Mouse (Mus musculus) cerebellum, adult 2 months (tissue): ENCODE results near the gene Cyp2u1. TPM values are rescaled to one million over a fixed set of nuclear protein-coding genes. Genes with fewer than 3 reads are reported as not detected.
"Not testable (repeated sequence)": the region's sequence is repeated elsewhere in the genome, so short reads cannot be mapped to it uniquely, and the experiment has no call there.

Source experiments
- DNase-seq, 2 experiments: peaks; one replicate each; pipeline ENCODE4 v3.0.0; 2021
- H3K27ac ChIP-seq: fragments of 200-500 bp; 2 replicates; pipeline ENCODE4 v1.5.1; 2012; ENCODE audit warnings: low read length, control low read depth, inconsistent platforms; ENCODE audit not compliant: insufficient read depth
- H3K27me3 ChIP-seq: fragments of 200-500 bp; 2 replicates; pipeline ENCODE4 v1.6.1; 2012; ENCODE audit warnings: inconsistent platforms, mild to moderate bottlenecking, low read length, moderate library complexity; ENCODE audit not compliant: control insufficient read depth, insufficient read depth
- H3K4me1 ChIP-seq: fragments of 200-500 bp; 2 replicates; pipeline ENCODE4 v1.6.1; 2011; ENCODE audit warnings: low read length; ENCODE audit not compliant: control insufficient read depth, insufficient read depth
- H3K4me3 ChIP-seq: fragments of 200-500 bp; replicated peaks from 2 replicates; pipeline ENCODE3; 2011; ENCODE audit warnings: mild to moderate bottlenecking, low read depth, low read length, control low read depth; ENCODE audit not compliant: insufficient read depth
- CTCF ChIP-seq: fragments of 200-500 bp; IDR thresholded peaks from 2 replicates; pipeline ENCODE4 v1.5.1; 2011; ENCODE audit warnings: low read depth, mild to moderate bottlenecking, control low read depth, low read length, moderate library complexity, borderline replicate concordance; ENCODE audit not compliant: insufficient read depth
- POLR2A ChIP-seq: fragments of 200-500 bp; IDR thresholded peaks from 2 replicates; pipeline ENCODE4 v1.6.1; 2011; ENCODE audit warnings: low read length, control low read depth, borderline replicate concordance; ENCODE audit not compliant: insufficient read depth
- WGBS: fragments of 180-500 bp; shearing (Covaris S2); methylation state at CpG from one replicate; pipeline ENCODE4 v1.1.7; 2018; 5-methylcytosine and 5-hydroxymethylcytosine counted together
- polyA plus RNA-seq: library from polyadenylated mRNA; depleted of rRNA; stranded (reverse); fragments of >200 nt; gene quantifications from 2 replicates; pipeline ENCODE4 v1.2.3, GENCODE M21; 2012

Gene Cyp2u1
- polyA plus RNA-seq, 1 experiment, result 13.8 TPM

DNA sequence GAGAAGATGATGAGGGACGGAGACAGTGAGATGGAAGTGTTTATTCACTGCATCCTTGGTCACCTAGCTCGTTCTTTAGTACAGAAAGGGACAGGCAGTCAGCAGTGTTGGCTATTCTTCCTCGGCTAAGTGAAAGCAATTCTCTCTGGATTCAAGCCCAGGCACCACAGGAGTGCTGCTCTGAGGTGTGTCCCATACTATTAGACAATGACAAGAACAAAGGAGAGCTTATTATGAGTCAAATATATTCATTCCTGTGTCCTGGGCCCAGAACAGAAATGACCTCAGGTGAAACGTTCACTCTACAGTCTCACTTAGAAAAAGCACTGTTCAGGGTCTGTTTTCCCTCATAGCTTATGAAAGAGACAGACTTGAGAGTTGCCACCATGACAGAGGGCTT is 36.3 kb upstream of the Cyp2u1 start:
- peak in 1 of 2 experiments; percentile 13 for DNase-seq
- no peaks in the 10 kb centered on the region; the same call in 1 of the 2 replicates for H3K27me3 ChIP-seq
- no peak overlapping the region for H3K27ac ChIP-seq
- no peak overlapping the region for H3K4me3 ChIP-seq
- WGBS, result 26% methylated on average over 4 of the region's 4 CpGs
- TF ChIP-seq POLR2A (no peak), CTCF (no peak)
- H3K4me1 ChIP-seq, result no peaks in the 10 kb centered on the region

DNA sequence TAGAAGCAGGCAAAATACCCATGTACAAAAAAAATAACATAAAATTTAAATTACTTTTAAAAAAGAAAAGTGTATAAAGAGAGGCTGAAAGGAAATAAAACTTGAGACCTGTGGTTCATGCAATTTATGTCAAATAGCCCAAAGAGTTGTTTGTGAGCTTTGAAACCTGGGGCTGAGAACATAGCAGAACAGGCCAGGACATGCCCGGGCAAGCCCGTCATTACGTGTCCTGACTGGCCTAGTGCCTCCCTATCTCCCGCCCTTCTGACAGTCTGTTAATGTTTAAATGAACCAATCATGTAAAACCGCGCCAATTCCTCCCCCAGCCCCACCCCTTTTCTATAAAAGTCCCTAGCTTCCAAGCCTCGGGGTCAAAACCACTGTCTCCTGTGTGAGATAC is 34.7 kb upstream of the Cyp2u1 start:
- not testable (repeated sequence) for H3K4me3 ChIP-seq, H3K27ac ChIP-seq, H3K4me1 ChIP-seq, H3K27me3 ChIP-seq, DNase-seq
- 97% methylated on average over 7 of the region's 7 CpGs for WGBS

DNA sequence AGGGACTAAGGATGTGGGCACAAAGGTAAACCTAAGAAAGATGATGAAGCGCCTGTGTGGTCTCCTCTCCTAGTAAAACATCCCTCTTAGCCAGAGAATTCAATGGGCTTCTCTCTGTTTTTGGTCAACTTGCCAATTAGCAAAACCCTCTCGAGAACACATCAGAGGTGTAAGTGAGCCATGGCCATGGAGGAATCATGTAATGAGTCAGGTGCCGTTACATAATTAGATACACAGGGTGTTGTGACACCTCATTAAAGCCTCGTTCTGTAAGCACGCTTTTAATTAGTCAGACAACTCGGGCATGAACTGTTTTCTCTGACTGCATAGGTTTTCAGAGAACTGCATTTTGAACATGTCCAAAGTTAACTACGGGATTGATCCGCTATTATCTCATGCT is 33.6 kb upstream of the Cyp2u1 start:
- Histone ChIP-seq H3K27ac (no peak overlapping the region), H3K27me3 (no peaks in the 10 kb centered on the region; the same call in 1 of the 2 replicates), H3K4me1 (no peaks in the 10 kb centered on the region), H3K4me3 (no peak overlapping the region)
- TF ChIP-seq POLR2A, result no peak
- TF ChIP-seq CTCF, result no peak
- 80% methylated on average over 8 of the region's 8 CpGs for WGBS
- DNase-seq, result no peak

DNA sequence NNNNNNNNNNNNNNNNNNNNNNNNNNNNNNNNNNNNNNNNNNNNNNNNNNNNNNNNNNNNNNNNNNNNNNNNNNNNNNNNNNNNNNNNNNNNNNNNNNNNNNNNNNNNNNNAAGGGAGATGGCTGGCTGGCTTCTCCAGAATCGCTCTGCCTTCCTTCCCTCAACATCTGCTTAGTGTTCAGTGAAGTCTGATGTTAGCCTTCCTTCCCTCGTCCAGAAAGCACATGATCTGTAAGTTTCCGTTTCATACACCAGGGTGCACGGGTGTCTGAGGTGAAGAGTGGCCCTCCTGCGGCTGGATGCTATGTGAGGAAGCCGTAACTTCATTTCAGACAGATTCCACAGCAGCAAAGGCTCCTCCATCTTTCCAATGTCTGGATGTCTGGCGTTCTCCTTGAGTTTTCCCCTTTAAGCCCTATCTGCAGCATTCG is 32.1 kb upstream of the Cyp2u1 start:
- DNase-seq, result no peak
- no peak for TF ChIP-seq CTCF
- no peak for TF ChIP-seq POLR2A

DNA sequence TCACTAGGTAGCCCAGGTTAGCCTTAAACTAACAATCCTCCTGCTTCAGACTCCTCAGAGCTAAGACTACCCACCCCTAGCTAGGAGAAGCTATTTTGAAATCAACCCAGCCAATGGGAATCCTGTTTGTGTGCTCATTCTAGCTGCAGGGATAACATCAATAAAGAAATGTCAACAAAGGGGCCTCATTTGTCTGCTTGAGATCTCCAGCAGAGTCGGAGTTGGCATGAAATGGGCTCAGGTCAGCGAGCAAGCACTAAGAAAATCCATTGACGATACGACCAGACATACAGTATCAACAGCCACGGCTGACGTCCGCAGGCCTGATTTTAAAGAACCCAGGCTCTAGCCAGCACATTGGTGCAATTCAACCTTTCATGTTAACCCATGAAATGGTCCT is 24.2 kb upstream of the Cyp2u1 start:
- no peak for DNase-seq
- Histone ChIP-seq H3K27me3 (no peaks in the 10 kb centered on the region), H3K4me1 (no peaks in the 10 kb centered on the region), H3K4me3 (no peak overlapping the region), H3K27ac (no peak overlapping the region)
- 36% methylated on average over 7 of the region's 7 CpGs for WGBS
- TF ChIP-seq POLR2A (no peak), CTCF (no peak)

More for the DNA sequence above, 32.1 kb upstream of the Cyp2u1 start:
- no peak overlapping the region for H3K27ac ChIP-seq
- no peaks in the 10 kb centered on the region; the same call in 1 of the 2 replicates for H3K27me3 ChIP-seq
- H3K4me3 ChIP-seq, result no peak overlapping the region
- WGBS, result 82% methylated on average over 8 of the region's 8 CpGs
- H3K4me1 ChIP-seq, result no peaks in the 10 kb centered on the region

DNA sequence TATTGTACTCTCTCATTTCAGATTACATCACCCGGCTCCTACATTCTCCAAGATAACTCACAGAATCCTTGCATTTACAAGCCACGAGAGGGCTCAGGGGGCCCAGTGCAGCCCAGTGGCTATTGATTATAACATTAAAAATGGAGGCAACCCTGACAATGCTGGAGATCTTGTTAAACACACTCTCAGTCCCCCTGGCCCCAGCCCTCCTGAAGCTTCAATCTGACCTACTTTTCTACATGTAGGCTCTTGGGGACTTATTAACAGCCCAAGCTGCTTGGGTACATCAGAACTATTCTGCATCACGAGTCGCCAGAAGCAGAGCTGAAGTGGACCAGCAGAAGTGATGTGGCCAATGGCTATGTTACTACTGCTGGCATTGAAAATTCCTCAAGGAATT is 23.6 kb upstream of the Cyp2u1 start:
- WGBS, result 94% methylated on average over 4 of the region's 4 CpGs
- Histone ChIP-seq H3K4me3 (no peak overlapping the region), H3K27ac (no peak overlapping the region), H3K4me1 (no peaks in the 10 kb centered on the region), H3K27me3 (no peaks in the 10 kb centered on the region)
- TF ChIP-seq POLR2A, result no peak
- no peak for TF ChIP-seq CTCF
- DNase-seq, result no peak

DNA sequence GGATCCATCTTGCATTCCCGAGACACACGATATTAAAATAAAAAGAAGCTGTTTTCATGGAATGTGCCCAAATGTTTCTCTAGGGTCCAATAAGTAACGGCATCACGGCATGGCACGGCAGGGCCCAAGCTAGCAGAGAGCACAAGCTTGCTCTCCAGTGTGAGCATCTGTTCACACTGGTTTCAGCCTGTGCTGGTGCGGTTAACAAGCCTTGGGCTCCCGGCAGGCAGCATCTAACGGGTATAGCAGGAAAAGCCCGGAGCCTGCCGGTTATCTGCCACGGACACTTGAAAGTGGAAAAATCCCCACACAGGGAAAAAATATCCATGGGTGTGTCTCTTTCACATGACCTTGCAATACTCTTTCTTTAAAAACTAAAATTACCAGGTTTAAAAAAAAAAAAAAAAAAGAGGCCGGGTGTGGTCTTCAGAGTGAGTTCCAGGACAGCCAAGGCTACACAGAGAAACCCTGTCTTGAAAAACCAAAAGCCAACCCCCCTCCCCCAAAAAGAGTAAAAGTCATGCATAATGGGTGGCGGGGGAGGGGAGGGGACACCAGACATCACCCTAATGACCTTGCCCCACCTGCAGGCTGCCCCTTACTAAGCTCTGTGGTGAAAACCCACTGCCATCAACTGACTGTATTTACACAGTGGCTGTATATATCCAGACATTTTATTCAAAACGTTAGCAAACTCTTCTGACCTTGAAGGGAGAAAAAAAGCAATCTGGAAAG is 19.2 kb upstream of the Cyp2u1 start:
- WGBS, result 67% methylated on average over 14 of the region's 14 CpGs
- Histone ChIP-seq H3K4me1 (peaks cover 4% of the 10 kb centered on the region; the same call in 1 of the 2 replicates), H3K4me3 (no peak overlapping the region), H3K27ac (no peak overlapping the region), H3K27me3 (no peaks in the 10 kb centered on the region)
- TF ChIP-seq CTCF, result no peak
- no peak for TF ChIP-seq POLR2A
- no peak for DNase-seq

DNA sequence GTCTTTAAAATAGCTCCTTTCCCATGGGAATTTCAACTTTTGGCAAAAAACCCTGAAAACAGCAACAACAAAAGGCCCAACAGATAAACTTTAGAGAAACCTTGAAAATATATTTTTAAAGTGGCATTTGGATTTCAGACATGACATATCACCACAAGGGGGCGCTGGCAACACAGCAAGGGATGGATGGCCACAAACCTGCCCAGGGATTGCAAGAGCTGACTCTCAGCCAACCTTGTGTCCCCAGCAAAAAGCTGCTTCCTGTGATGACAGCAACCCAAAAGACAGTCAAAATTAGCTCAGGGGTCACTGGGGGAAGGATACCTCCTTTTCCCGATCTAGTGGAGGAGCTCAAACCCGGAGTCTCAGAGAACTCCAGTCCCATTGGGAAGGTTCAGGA is 17.2 kb upstream of the Cyp2u1 start:
- Histone ChIP-seq H3K4me1 (peaks cover 4% of the 10 kb centered on the region; the same call in 1 of the 2 replicates), H3K27me3 (no peaks in the 10 kb centered on the region), H3K27ac (no peak overlapping the region), H3K4me3 (no peak overlapping the region)
- peak; percentile 85 for TF ChIP-seq CTCF
- no peak for TF ChIP-seq POLR2A
- DNase-seq, result peak; percentile 75 to 80
- 5% methylated on average over 3 of the region's 3 CpGs for WGBS

DNA sequence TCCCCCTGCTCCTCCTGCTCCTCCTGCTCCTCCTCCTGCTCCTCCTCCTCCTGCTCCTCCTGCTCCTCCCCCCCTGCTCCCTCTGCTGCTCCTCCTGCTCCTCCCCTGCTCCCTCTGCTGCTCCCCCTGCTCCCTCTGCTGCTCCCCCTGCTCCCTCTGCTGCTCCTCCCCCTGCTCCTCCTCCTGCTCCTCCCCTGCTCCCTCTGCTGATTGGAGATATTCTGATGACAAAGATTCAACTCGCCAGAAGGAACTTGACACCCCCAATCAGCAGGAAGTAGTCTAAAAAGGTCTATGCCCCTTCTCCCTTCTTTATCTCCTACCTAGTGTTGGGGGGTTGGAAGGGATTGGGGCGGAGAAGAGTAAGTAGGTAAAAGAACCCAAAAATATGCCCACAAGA is 15.2 kb upstream of the Cyp2u1 start:
- Histone ChIP-seq H3K27me3 (no peaks in the 10 kb centered on the region), H3K4me1 (peaks cover 4% of the 10 kb centered on the region; the same call in 1 of the 2 replicates), H3K27ac (no peak overlapping the region), H3K4me3 (no peak overlapping the region)
- 59% methylated on average over 2 of the region's 2 CpGs for WGBS
- TF ChIP-seq POLR2A (no peak), CTCF (no peak)
- DNase-seq, result no peak
